Mouse (Mus musculus): ENCODE measurements at regions not wholly inside any gene's neighbourhood (a gene's known extent, or its start where the extent isn't known, plus 50 kb on each side); places are given as distances from the start of the nearest gene placed in this dataset.

DNA sequence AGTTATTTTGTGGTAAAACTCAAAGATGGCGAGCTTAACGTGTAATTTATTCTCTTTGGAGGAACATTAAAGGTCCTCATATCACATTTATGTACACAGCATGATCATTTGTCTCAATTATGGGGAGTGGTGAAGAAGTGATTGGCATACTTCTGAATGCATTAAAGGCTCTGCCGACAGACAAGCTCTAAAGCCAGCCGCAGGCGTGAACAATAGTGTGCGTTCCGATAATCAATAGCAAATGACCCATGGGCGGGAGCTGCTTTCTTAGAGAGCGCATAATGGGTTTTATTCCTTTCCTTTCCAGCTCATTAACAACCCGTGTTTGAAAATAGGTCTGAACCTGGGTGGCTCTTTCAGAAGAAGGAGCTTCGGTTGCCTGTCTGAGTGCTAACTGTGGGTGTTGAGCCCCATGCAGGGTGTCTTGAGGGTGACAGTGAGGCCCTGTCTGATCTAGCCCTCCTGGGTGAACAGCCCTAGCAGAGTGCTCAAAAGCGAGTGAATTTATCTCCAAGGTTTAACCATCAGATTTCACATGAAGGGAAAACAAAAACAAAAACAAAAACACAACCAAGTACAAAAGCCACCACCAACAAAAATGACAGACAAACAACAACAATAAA is 210.5 kb downstream of the Zfp619 start:
- TF ChIP-seq CTCF (IDR thresholded peaks at IDR 0.05; ENCODE audit: control insufficient read depth, insufficient read depth, insufficient replicate concordance, low read depth, low read length) (no peak), POLR2A (IDR thresholded peaks at IDR 0.05; ENCODE audit: control insufficient read depth, low read depth, low read length) (no peak)
